Mouse (Mus musculus) stomach, postnatal 0 days (tissue): Measurements from ENCODE around the gene Cda.

Experiments used
- CTCF ChIP-seq: IDR thresholded peaks from 2 replicates; pipeline ENCODE4 v1.5.1; 2016; ENCODE audit warnings: antibody characterized with exemption, low read depth, mild to moderate bottlenecking, moderate library complexity
- EP300 ChIP-seq: optimal IDR thresholded peaks from 2 replicates; pipeline ENCODE3; 2016; ENCODE audit warnings: antibody characterized with exemption

- no peak for TF ChIP-seq CTCF
- no peak for TF ChIP-seq EP300
These were observed 12.4 kb upstream of the Cda start for GRCm38 (mm10) chr4:138380132-138380689.
